Mouse (Mus musculus) liver, embryonic 14.5 days (tissue): ENCODE data around the gene Radil.

Experiments used
- CTCF ChIP-seq: IDR thresholded peaks from 2 replicates; pipeline ENCODE4 v1.5.1; 2016; ENCODE audit warnings: antibody characterized with exemption, low read depth, control low read depth
- EP300 ChIP-seq: IDR thresholded peaks from 2 replicates; pipeline ENCODE4 v1.6.1; 2016; ENCODE audit warnings: antibody characterized with exemption, low read depth

- TF ChIP-seq EP300 (no peak), CTCF (no peak)
Observed at GRCm38 (mm10) chr5:142435736-142436135, 115.2 kb downstream of the Radil start.
